Mouse (Mus musculus) bone marrow macrophage, adult 2 months (primary cell): ENCODE results near the gene Arid1b.

Experiments
- CTCF ChIP-seq: IDR thresholded peaks from 2 replicates; pipeline ENCODE4 v1.5.1; 2012; ENCODE audit warnings: low read depth, mild to moderate bottlenecking, low read length, moderate library complexity
- POLR2A ChIP-seq: IDR thresholded peaks from 2 replicates; pipeline ENCODE4 v1.6.1; 2012; ENCODE audit warnings: mild to moderate bottlenecking, low read depth, low read length, borderline replicate concordance

DNA sequence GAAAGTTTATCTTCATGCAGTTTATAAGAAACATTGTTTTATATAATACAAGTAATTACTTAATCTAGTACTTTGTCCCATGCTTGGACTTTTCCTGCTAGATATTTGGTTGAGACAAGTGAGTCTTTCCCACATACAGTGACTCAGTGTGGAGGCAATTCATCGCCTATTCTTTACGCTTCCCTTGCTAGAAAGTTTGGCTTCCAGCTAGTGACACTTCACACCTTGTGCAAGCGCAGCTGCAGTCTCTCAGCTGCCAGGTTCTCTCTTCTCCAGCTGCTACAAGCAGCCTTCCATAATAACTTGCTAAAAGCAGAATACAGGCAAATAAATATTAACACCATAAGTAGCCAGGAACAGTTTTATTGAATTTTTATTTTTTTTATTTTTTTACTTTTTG, 279.6 kb downstream of the Arid1b start:
- no peak for TF ChIP-seq CTCF
- no peak for TF ChIP-seq POLR2A
